In the genomic region with DNA sequence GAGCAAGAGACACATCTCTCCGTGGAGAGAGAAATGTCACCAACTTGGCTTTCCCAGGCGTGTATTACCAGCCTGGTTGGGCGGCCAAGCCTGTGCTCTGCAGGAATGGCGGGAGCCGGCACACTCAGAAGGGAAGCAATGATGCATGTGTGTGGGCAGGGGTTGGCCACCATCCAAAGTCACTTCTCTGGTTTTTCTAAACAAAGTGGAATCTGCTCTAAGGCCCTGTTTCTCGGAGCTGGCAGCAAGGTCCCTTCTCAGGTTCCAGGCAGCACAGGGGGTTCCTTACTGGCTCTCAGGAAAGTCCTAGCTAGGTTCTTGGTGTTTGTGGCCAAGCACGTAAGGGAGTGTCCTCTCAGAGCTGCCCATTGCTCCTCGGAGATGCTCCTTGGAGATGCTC, we compare ENCODE assay signal across 9 mouse cellular contexts. TPM values are rescaled to one million over a fixed set of nuclear protein-coding genes. Genes with fewer than 3 reads are reported as not detected.
A peak's percentile ranks its signal among the peaks of the same experiment; 100 is the strongest.
DNase-seq lines count a peak whose midpoint lies in the region; ATAC-seq and TF ChIP-seq lines count a peak whose summit lies in the region.
"Had no signal": no experiment of that assay in that cellular context is flagged by ENCODE, and none has a peak within 500 bp of the region (broad histone marks: within the 10 kb centered on the region; RNA-seq: fewer than 3 reads in every experiment).

No protein-coding gene starts in this region.

- H3K4me1 ChIP-seq in lung, adult 2 months (ENCODE audit: control insufficient read depth, insufficient read depth, low read length) = peaks cover 3% of the 10 kb centered on the region; the same call in 1 of the 2 replicates
- peaks cover under 1% of the 10 kb centered on the region; the same call in 1 of the 2 replicates for H3K4me1 ChIP-seq in thymus, adult 2 months (replicated peaks; ENCODE audit: control insufficient read depth, insufficient read depth, low read length)
- peaks cover 13% of the 10 kb centered on the region for H3K4me1 ChIP-seq in midbrain, embryonic 13.5 days (replicated peaks)

- TF ChIP-seq POLR2A in lung, adult 2 months (IDR thresholded peaks at IDR 0.05; ENCODE audit: borderline replicate concordance, extremely low read depth, low read depth, low read length) = no peak
- TF ChIP-seq POLR2A in thymus, adult 2 months (IDR thresholded peaks at IDR 0.05; ENCODE audit: control insufficient read depth, extremely low read depth, insufficient read depth, low read length, poor library complexity) = no peak

- H3K27me3 ChIP-seq in thymus, adult 2 months (ENCODE audit: control insufficient read depth, insufficient read depth, low read length) = no peaks in the 10 kb centered on the region
- no peaks in the 10 kb centered on the region for H3K27me3 ChIP-seq in midbrain, embryonic 13.5 days

- H3K4me2 ChIP-seq in midbrain, embryonic 13.5 days (replicated peaks) = no peak overlapping the region
- H3K4me2 ChIP-seq: heart, embryonic 13.5 days had no signal

- H3K27ac ChIP-seq in thymus, adult 2 months (ENCODE audit: control insufficient read depth, insufficient read depth, low read length) = no peak overlapping the region
- no peak overlapping the region for H3K27ac ChIP-seq in midbrain, embryonic 13.5 days
- H3K27ac ChIP-seq: heart, embryonic 13.5 days had no signal

- 37% methylated on average over 8 of the region's 8 CpGs for WGBS in lung, adult 2 months
- 86% methylated on average over 8 of the region's 8 CpGs for WGBS in thymus, adult 2 months
- WGBS in midbrain, embryonic 13.5 days = 72% methylated on average over 8 of the region's 8 CpGs

- no peak overlapping the region for H3K9ac ChIP-seq in midbrain, embryonic 13.5 days (replicated peaks)
- H3K9ac ChIP-seq: heart, embryonic 13.5 days had no signal

- DNase-seq in lung, adult 18-20 months = peak; percentile 24 to 29
- DNase-seq in lung, adult 2 months = no peak
- peak; percentile 74 to 75 for DNase-seq in cerebellum, adult 18-20 months
- peak; percentile 77 for DNase-seq in kidney, postnatal 14 days
- peak; percentile 63 for DNase-seq in right cerebral cortex, adult 18-20 months
- DNase-seq in thymus, adult 2 months = no peak
- no peak for DNase-seq in thymus, postnatal 4 days

- ATAC-seq in midbrain, embryonic 13.5 days = no peak

- no peaks in the 10 kb centered on the region for H3K9me3 ChIP-seq in midbrain, embryonic 13.5 days
- H3K9me3 ChIP-seq: heart, embryonic 13.5 days had no signal

- H3K4me3 ChIP-seq in lung, adult 2 months (replicated peaks; ENCODE audit: extremely low read depth, low read depth, low read length) = no peak overlapping the region
- no peak overlapping the region for H3K4me3 ChIP-seq in thymus, adult 2 months (ENCODE audit: control insufficient read depth, insufficient read depth, low read length)
- H3K4me3 ChIP-seq in midbrain, embryonic 13.5 days (replicated peaks) = no peak overlapping the region
- H3K4me3 ChIP-seq: heart, embryonic 13.5 days had no signal

- no peaks in the 10 kb centered on the region for H3K36me3 ChIP-seq in thymus, adult 2 months (ENCODE audit: control insufficient read depth, insufficient read depth, low read length)
- H3K36me3 ChIP-seq in midbrain, embryonic 13.5 days = no peaks in the 10 kb centered on the region
- H3K36me3 ChIP-seq: heart, embryonic 13.5 days had no signal

- TF ChIP-seq CTCF in lung, adult 2 months (IDR thresholded peaks at IDR 0.05; ENCODE audit: insufficient read depth, low read length) = no peak
- no peak for TF ChIP-seq CTCF in thymus, adult 2 months (IDR thresholded peaks at IDR 0.05; ENCODE audit: borderline replicate concordance, control insufficient read depth, extremely low read depth, insufficient read depth, low read length, poor library complexity)

RNA-seq across cellular contexts. Expression of a gene that starts 58.2 kb away (rescaled TPM):
- 15.5 and 17.7 TPM in 2 replicates for polyA plus RNA-seq in lung, adult 2 months (2012; rRNA removed)
- 7.6 TPM in 2 replicates for polyA plus RNA-seq in thymus, adult 2 months (2012; rRNA removed)
- polyA plus RNA-seq in midbrain, embryonic 13.5 days (2015; fragmentation: Nextera tagmentation; extraction: Ambion mirVana) = 1.9 and 2.4 TPM in 2 replicates

Comparison
In these comparisons a context has a peak if more than half of its experiments do, and no peak if none do; other contexts are left out.
1. DNase-seq: peak in lung, adult 18-20 months (2 of 2), cerebellum, adult 18-20 months (2 of 2), kidney, postnatal 14 days (single experiment) and right cerebral cortex, adult 18-20 months (single experiment); none in lung, adult 2 months (single experiment), thymus, adult 2 months (single experiment) and thymus, postnatal 4 days (single experiment).